Mouse (Mus musculus) stomach, postnatal 0 days (tissue): Measurements from ENCODE around the gene Cinp. TPM values are rescaled to one million over a fixed set of nuclear protein-coding genes. Genes with fewer than 3 reads are reported as not detected.

Source experiments
- ATAC-seq: fragments of 200-750 bp; cut with Nextera tagmentation; 2 replicates; pipeline ENCODE4 v1.8.0; 2017; ENCODE audit not compliant: low FRiP score, low TSS enrichment
- DNase-seq: peaks from one replicate; pipeline ENCODE4 v3.0.0-alpha.2; 2016; ENCODE audit warnings: low spot score
- H3K27ac ChIP-seq: fragments of 300-500 bp; sonication (generic); replicated peaks from 2 replicates; pipeline ENCODE4 v1.5.1; 2014; ENCODE audit warnings: mild to moderate bottlenecking, control low read depth
- H3K27me3 ChIP-seq: fragments of 300-500 bp; sonication (generic); 2 replicates; pipeline ENCODE4 v1.6.1; 2014; ENCODE audit warnings: low read length; ENCODE audit not compliant: control insufficient read depth, insufficient read depth
- H3K36me3 ChIP-seq: fragments of 300-500 bp; sonication (generic); 2 replicates; pipeline ENCODE4 v1.6.1; 2014; ENCODE audit warnings: low read length, mixed read lengths; ENCODE audit not compliant: control insufficient read depth, insufficient read depth
- H3K4me1 ChIP-seq: fragments of 300-500 bp; sonication (generic); replicated peaks from 2 replicates; pipeline ENCODE4 v1.6.1; 2014; ENCODE audit warnings: antibody characterized with exemption; ENCODE audit not compliant: control insufficient read depth, insufficient read depth
- H3K4me2 ChIP-seq: fragments of 300-500 bp; sonication (generic); replicated peaks from 2 replicates; pipeline ENCODE4 v1.6.1; 2014; ENCODE audit warnings: low read depth, mild to moderate bottlenecking, control low read depth, moderate library complexity
- H3K4me3 ChIP-seq: fragments of 300-500 bp; sonication (generic); 2 replicates; pipeline ENCODE4 v1.5.1; 2014; ENCODE audit warnings: low read depth, low read length, control low read depth
- H3K9ac ChIP-seq: fragments of 300-500 bp; sonication (generic); 2 replicates; pipeline ENCODE4 v1.6.1; 2014; ENCODE audit warnings: mild to moderate bottlenecking, low read length, control low read depth, mixed read lengths
- H3K9me3 ChIP-seq: fragments of 300-500 bp; sonication (generic); 2 replicates; pipeline ENCODE4 v1.6.1; 2016; ENCODE audit warnings: low read length; ENCODE audit not compliant: control insufficient read depth
- CTCF ChIP-seq: IDR thresholded peaks from 2 replicates; pipeline ENCODE4 v1.5.1; 2016; ENCODE audit warnings: antibody characterized with exemption, low read depth, mild to moderate bottlenecking, moderate library complexity
- EP300 ChIP-seq: optimal IDR thresholded peaks from 2 replicates; pipeline ENCODE3; 2016; ENCODE audit warnings: antibody characterized with exemption
- WGBS: fragments of 180-500 bp; shearing (Covaris S2); extraction: QIAGEN DNeasy Blood & Tissue Kit; methylation state at CpG from one replicate; pipeline ENCODE4 v1.1.7; 2014; 5-methylcytosine and 5-hydroxymethylcytosine counted together
- polyA plus RNA-seq: library from polyadenylated mRNA; unstranded; fragments of >200 nt; fragmentation: Nextera tagmentation; extraction: Ambion mirVana; gene quantifications from 2 replicates; pipeline ENCODE4 v1.2.1, GENCODE M21; 2015

Cinp gene
- polyA plus RNA-seq, 1 experiment from 2014 or later: 42.5 TPM

DNA sequence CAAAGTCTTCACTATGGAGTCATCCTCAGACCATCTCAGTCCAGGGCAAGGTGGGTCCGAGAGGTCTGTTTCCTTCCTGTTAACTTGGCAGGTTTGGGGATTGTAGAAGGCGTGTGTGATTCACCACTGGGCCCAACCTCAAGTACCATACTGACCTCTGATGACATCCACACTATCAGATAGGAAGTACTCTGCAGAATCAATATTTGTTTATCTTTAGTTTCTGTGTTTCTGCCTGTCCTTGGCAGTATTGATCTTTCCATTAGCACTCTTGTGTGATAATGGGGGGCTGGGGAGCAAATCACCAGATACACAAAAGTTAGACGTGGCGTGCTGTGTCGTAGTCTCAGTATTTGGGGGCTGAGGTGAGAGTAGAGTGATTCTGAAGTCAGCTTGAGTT lies 17.7 kb downstream of the Cinp start:
- Histone ChIP-seq H3K36me3 (peaks cover 38% of the 10 kb centered on the region), H3K4me1 (no peaks in the 10 kb centered on the region)
- TF ChIP-seq CTCF (no peak), EP300 (no peak)

DNA sequence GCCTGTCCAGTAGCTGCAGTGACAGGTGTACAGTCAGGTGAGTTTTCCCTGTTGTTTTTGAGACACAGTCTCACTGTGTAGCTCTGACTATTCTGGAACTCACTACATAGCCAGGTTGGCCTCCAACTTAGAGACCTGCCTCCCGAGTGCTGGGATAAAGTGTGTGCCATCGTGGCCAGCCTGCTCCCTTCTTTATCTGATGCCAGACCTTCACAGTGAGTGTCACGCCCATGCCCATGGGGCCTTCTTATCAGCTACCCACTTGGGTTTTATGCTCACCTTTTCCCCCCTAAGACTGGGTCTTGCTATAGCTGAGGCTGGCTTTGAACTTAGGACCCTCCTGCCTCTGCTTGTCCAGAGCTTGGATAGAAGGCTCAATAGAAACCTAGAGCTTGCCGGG lies 18.8 kb downstream of the Cinp start:
- DNase-seq: no peak
- no peaks in the 10 kb centered on the region for H3K9me3 ChIP-seq

More for the DNA sequence above, 17.7 kb downstream of the Cinp start:
- no peak for DNase-seq
- Histone ChIP-seq H3K4me3 (no peak overlapping the region), H3K27ac (no peak overlapping the region), H3K27me3 (no peaks in the 10 kb centered on the region), H3K9ac (no peak overlapping the region), H3K4me2 (no peak overlapping the region), H3K9me3 (no peaks in the 10 kb centered on the region)
- WGBS: 80% methylated on average over 5 of the region's 5 CpGs
- no peak for ATAC-seq

DNA sequence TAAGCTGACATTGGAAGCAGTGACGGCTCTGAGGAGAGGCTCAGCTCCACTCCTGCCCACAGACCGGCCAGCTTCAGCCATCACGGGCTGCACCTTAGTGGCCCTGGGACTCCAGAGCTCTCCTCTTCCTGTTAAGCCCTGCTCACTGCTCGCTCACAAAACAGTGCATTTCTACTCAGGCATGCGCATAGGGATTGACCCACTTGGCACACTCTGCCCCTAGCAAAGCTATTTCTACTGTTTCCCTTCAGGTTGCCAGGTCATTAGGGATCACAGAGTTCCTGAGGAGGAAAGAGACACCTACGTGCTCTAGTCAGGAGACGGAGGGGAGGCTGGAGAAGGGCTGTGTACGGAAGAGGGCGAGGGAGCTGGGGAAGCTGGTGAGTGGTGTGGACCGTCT lies 23.0 kb downstream of the Cinp start:
- Histone ChIP-seq H3K9me3 (no peaks in the 10 kb centered on the region), H3K4me3 (no peak overlapping the region), H3K27me3 (no peaks in the 10 kb centered on the region), H3K9ac (no peak overlapping the region), H3K27ac (no peak overlapping the region), H3K4me1 (no peaks in the 10 kb centered on the region), H3K4me2 (no peak overlapping the region), H3K36me3 (peaks cover 29% of the 10 kb centered on the region)
- DNase-seq: no peak
- ATAC-seq: no peak
- 86% methylated on average over 10 of the region's 10 CpGs for WGBS
- TF ChIP-seq CTCF: no peak
- no peak for TF ChIP-seq EP300

More for the DNA sequence above, 18.8 kb downstream of the Cinp start:
- no peak for TF ChIP-seq EP300
- TF ChIP-seq CTCF: no peak
- Histone ChIP-seq H3K27me3 (no peaks in the 10 kb centered on the region), H3K4me1 (no peaks in the 10 kb centered on the region), H3K36me3 (peaks cover 41% of the 10 kb centered on the region), H3K9ac (no peak overlapping the region), H3K27ac (no peak overlapping the region), H3K4me2 (no peak overlapping the region), H3K4me3 (no peak overlapping the region)
- 82% methylated on average over 4 of the region's 4 CpGs for WGBS
- no peak for ATAC-seq

DNA sequence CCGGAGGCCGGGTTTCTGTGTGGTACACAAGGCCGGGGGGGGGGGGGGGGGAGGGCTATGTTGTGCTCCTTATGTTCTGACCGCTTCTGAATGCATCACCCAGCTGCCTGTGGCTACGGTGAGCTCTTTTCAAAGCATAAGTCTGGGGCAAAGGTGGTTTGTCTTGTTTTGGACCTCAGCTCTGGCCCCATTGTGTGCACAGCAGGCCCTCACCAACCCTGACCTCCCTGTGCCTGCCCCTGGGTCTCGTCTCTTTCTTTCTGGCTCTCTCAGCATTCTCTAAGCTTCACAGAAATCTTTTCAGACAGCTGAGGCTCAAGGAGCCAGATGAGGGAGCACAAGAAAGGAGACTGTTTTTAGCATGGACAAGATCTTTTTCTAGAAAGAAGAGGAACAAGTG lies 23.4 kb downstream of the Cinp start:
- no peak for ATAC-seq
- WGBS: 68% methylated on average over 6 of the region's 6 CpGs

DNA sequence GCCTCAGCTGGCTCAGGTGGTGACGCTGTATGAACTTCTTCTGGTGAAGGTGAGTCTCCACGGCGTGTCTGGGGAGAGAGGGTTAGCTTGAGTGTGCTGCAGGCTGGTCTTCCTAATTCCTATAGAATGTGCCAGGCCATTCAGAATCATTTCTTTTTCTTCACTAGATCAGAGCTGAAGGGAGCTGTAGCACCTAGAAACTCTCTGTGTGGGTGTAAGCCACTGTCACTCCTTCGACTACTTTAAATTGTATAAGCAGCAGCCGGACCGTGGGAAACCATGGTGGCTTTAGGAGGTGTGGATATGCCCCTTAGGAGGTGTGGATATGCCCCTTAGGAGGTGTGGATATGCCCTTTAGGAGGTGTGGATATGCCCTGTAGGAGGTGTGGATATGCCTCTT lies 24.9 kb downstream of the Cinp start:
- H3K27ac ChIP-seq: no peak overlapping the region
- H3K9ac ChIP-seq: no peak overlapping the region
- H3K4me1 ChIP-seq: no peaks in the 10 kb centered on the region
- DNase-seq (no peak), ATAC-seq (no peak)
- H3K4me2 ChIP-seq: no peak overlapping the region
- peaks cover 21% of the 10 kb centered on the region for H3K36me3 ChIP-seq
- no peaks in the 10 kb centered on the region for H3K9me3 ChIP-seq
- H3K4me3 ChIP-seq: no peak overlapping the region
- no peaks in the 10 kb centered on the region for H3K27me3 ChIP-seq
- WGBS: 94% methylated on average over 6 of the region's 6 CpGs
- TF ChIP-seq CTCF: no peak
- no peak for TF ChIP-seq EP300

More for the DNA sequence above, 23.4 kb downstream of the Cinp start:
- no peaks in the 10 kb centered on the region for H3K4me1 ChIP-seq
- H3K27ac ChIP-seq: no peak overlapping the region
- H3K4me2 ChIP-seq: no peak overlapping the region
- no peaks in the 10 kb centered on the region for H3K27me3 ChIP-seq
- TF ChIP-seq EP300: no peak
- TF ChIP-seq CTCF: no peak
- H3K9ac ChIP-seq: no peak overlapping the region
- H3K9me3 ChIP-seq: no peaks in the 10 kb centered on the region
- no peak overlapping the region for H3K4me3 ChIP-seq
- DNase-seq: no peak
- H3K36me3 ChIP-seq: peaks cover 27% of the 10 kb centered on the region

DNA sequence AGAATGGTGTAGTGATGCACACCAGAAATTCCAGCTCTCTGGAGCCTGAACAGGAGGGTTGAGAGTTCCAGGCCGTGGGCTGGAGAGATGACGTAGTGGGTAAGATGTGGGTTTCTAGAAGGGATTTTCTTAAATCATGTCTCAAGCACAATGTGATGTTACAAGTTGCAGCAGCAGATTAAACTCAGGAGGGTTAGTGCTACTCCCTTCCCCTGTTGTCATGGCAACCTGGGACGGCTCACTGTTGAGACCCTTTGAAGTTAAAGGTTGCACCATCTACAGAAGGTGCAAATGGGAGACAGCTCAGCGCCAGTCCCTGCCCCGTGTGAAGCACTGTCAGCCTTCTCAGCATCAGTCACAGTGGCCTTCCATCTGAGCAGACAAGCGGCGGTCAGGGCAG lies 27.7 kb downstream of the Cinp start:
- Histone ChIP-seq H3K4me3 (no peak overlapping the region), H3K27ac (no peak overlapping the region), H3K36me3 (peaks cover 11% of the 10 kb centered on the region), H3K9me3 (no peaks in the 10 kb centered on the region), H3K27me3 (no peaks in the 10 kb centered on the region), H3K4me2 (no peak overlapping the region), H3K4me1 (no peaks in the 10 kb centered on the region), H3K9ac (no peak overlapping the region)
- WGBS: 51% methylated on average over 7 of the region's 7 CpGs
- ATAC-seq (no peak), DNase-seq (no peak)
- TF ChIP-seq CTCF (no peak), EP300 (no peak)
